Mouse (Mus musculus) hindbrain, embryonic 12.5 days (tissue): ENCODE data around the gene Sqstm1. TPM values are rescaled to one million over a fixed set of nuclear protein-coding genes. Genes with fewer than 3 reads are reported as not detected.

Source experiments
- ATAC-seq: fragments of 200-750 bp; cut with Nextera tagmentation; 2 replicates; pipeline ENCODE4 v1.8.0; 2017; ENCODE audit warnings: moderate TSS enrichment; ENCODE audit not compliant: low FRiP score
- H3K27ac ChIP-seq: fragments of 300-500 bp; sonication (generic); 2 replicates; pipeline ENCODE4 v1.5.1; 2016; ENCODE audit warnings: mild to moderate bottlenecking
- H3K27me3 ChIP-seq: fragments of 300-500 bp; sonication (generic); 2 replicates; pipeline ENCODE4 v1.6.1; 2016; ENCODE audit warnings: mild to moderate bottlenecking
- H3K36me3 ChIP-seq: fragments of 300-500 bp; sonication (generic); 2 replicates; pipeline ENCODE4 v1.6.1; 2016; ENCODE audit warnings: mild to moderate bottlenecking
- H3K4me1 ChIP-seq: fragments of 300-500 bp; sonication (generic); 2 replicates; pipeline ENCODE4 v1.6.1; 2016
- H3K4me2 ChIP-seq: fragments of 300-500 bp; sonication (generic); replicated peaks from 2 replicates; pipeline ENCODE4 v1.6.1; 2016; ENCODE audit warnings: mild to moderate bottlenecking
- H3K4me3 ChIP-seq: fragments of 300-500 bp; sonication (generic); 2 replicates; pipeline ENCODE4 v1.5.1; 2016; ENCODE audit warnings: mild to moderate bottlenecking
- H3K9ac ChIP-seq: fragments of 300-500 bp; sonication (generic); 2 replicates; pipeline ENCODE4 v1.6.1; 2016; ENCODE audit warnings: mild to moderate bottlenecking, moderate library complexity
- H3K9me3 ChIP-seq: fragments of 300-500 bp; sonication (generic); replicated peaks from 2 replicates; pipeline ENCODE4 v1.6.1; 2016; ENCODE audit warnings: mild to moderate bottlenecking
- WGBS: fragments of 180-500 bp; shearing (Covaris S2); methylation state at CpG from one replicate; pipeline ENCODE4 v1.1.7; 2016; 5-methylcytosine and 5-hydroxymethylcytosine counted together
- polyA plus RNA-seq: library from polyadenylated mRNA; unstranded; fragments of >200 nt; fragmentation: Nextera tagmentation; extraction: Ambion mirVana; gene quantifications from 2 replicates; pipeline ENCODE4 v1.2.1, GENCODE M21; 2016

Sqstm1 gene
- polyA plus RNA-seq, 1 experiment from 2014 or later = 231 TPM

DNA sequence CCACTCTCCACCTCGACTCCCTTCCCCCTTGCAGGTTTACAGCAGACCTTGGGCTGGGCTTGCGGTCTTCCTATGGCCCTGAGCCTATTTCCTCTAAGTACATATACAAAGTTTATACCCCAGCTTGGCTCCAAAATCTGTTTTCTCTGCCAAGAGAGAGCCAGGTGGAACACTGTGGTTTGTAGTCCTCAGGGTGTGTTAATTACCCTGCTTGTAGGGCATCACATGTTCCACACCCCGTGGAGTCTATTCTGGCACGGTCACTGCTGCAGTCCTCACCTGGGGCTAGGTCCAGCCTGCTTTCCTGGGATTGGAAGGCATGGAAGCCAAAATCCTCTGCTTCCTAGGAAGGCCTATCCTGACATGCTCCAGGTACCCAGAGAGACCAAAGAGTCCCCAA, 17.1 kb upstream of the Sqstm1 start:
- Histone ChIP-seq H3K4me3 (no peak overlapping the region), H3K27me3 (peaks cover 14% of the 10 kb centered on the region), H3K4me2 (no peak overlapping the region), H3K9ac (no peak overlapping the region), H3K9me3 (no peaks in the 10 kb centered on the region), H3K4me1 (peaks cover 56% of the 10 kb centered on the region), H3K27ac (no peak overlapping the region), H3K36me3 (peaks cover 10% of the 10 kb centered on the region)
- WGBS = 88% methylated on average over 4 of the region's 4 CpGs
- no peak for ATAC-seq

DNA sequence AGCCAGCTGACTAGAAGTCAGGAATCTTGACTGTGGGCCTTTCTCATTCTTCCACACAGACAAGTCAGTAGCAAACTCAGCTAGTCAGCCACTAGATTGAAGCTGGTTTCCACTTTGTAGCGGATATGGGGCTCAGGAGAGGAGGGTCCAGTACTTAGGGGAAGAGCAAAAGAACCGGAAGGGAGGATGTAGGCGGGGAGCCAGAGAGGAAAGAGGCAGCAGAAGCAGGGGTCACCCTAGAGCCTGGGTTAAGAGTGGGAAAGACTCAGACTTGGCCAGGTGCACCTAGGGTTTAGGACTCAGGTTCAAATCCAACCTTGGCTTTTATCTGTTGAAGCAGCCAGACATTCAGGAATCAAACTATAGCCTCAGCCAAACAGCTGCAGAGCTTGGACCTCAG, 16.6 kb upstream of the Sqstm1 start:
- Histone ChIP-seq H3K27ac (no peak overlapping the region), H3K36me3 (peaks cover 4% of the 10 kb centered on the region), H3K4me2 (peak overlapping the region; percentile 84; the same call in 1 of the 2 replicates), H3K27me3 (peaks cover 14% of the 10 kb centered on the region), H3K4me3 (no peak overlapping the region), H3K9ac (0 out of 2 replicates have a peak overlapping the region, but pooled peaks have one; percentile 99), H3K4me1 (peaks cover 56% of the 10 kb centered on the region), H3K9me3 (no peaks in the 10 kb centered on the region)
- 80% methylated on average over 3 of the region's 3 CpGs for WGBS
- ATAC-seq = no peak

DNA sequence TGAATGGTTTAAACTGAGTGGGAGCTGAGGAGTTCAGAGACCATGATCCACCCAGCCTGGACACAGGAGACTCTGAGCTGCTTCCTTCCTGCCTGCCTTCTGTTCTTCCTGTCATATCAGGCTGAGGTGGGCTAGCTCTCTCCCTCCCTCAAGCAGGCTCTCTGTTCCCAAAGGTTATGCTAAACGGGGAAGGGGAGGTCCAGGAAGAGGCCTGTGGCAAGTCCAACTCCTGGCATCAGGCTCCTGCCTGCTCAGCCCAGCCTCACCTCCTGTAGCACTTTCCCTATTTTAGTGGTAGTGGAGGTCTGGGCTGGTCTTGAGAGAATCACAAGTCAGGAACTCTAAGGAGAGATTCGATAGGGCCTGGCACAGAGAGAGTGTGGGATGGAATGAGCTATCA, 15.8 kb upstream of the Sqstm1 start:
- H3K36me3 ChIP-seq = no peaks in the 10 kb centered on the region
- peak overlapping the region; percentile 99 for H3K9ac ChIP-seq
- peak overlapping the region; percentile 84 for H3K4me2 ChIP-seq
- peak overlapping the region; percentile 23; the same call in 1 of the 2 replicates for H3K27ac ChIP-seq
- no peak for ATAC-seq
- peaks cover 56% of the 10 kb centered on the region for H3K4me1 ChIP-seq
- H3K27me3 ChIP-seq = peaks cover 14% of the 10 kb centered on the region
- H3K9me3 ChIP-seq = no peaks in the 10 kb centered on the region
- H3K4me3 ChIP-seq = peak overlapping the region; percentile 97
- 40% methylated on average over 2 of the region's 2 CpGs for WGBS

DNA sequence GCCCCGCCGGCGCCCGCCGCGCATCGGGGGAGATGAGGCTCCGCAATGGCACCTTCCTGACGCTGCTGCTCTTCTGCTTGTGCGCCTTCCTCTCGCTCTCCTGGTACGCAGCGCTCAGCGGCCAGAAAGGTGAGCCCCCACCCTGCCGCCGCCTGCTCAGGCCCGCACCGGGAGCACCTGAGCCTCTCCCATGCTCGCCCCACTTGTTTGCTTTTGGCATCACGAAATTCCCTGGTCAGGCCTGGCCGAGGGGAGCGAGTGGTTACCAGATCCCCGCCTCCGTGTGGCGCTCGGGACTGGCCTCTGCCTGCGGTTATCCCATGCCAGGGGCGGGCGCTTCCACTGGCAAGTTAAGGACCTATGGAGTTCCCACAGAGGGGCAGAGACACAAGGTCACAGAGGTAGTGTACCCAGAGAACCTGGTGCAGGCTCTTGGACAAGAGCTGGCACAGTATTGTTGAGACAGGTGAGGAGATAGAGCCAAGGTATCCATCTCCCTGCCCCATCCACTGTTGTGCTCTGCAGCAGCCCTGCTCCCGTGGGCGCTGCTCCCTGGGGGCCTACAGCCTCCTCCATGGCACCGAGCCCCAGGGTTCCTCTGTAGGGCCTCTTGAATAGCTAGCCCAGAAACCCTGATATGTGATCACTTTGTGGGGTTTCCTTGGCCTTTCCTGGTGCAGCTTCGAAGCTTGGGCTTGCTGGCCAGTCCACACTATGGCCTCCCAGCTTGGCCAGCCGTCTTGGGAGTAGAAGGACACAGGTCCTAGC, 15.2 kb upstream of the Sqstm1 start:
- Histone ChIP-seq H3K9me3 (no peaks in the 10 kb centered on the region), H3K9ac (peak overlapping the region; percentile 99), H3K36me3 (no peaks in the 10 kb centered on the region), H3K4me2 (peak overlapping the region; percentile 84), H3K4me1 (peaks cover 53% of the 10 kb centered on the region), H3K27me3 (peaks cover 14% of the 10 kb centered on the region), H3K27ac (peak overlapping the region; percentile 94), H3K4me3 (peak overlapping the region; percentile 97)
- WGBS = 4% methylated on average over 34 of the region's 34 CpGs
- ATAC-seq = peak; percentile 33

DNA sequence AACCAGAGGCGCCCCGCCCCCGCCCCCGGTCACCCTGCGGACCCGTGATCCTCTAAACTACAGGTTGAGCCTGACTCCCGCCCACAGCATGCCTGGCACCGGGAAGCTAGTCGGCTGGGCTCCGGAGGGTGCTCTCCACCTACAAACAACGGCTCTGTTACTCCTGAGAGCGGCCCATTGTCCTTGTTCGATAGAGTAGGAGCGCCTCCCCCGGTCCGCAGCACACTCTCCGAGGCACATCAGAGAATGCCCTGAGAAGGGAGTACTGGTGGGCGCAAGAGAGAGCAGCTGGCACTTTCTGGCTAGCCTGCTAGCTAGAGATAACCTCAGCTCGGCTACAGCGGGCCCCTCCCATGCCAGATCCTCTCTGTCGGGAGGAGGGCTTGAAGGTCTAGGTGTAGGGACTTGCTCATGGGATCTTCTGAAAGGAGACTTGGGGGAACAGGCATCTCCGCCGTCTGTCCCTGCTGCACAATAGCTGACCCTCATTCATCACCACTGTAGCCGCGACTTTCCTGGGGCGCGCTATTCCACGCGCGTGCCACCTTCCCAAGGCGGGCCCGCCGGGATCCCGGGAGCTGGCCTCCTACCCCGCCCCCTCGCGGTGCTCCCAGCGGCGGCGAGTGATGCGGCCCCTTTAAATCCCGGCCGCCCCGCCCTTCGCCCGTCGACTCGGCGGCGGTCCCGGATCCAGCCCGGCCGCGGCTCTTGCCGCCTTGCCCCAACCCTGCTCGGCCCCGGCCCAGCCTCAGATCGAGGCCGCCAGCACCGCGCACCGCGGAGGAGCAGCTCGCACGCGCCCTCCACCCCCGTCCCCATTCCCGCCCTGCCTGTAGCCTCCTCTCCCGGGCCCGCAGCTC, 14.3 kb upstream of the Sqstm1 start:
- Histone ChIP-seq H3K27ac (peak overlapping the region; percentile 94), H3K9ac (peak overlapping the region; percentile 99), H3K9me3 (no peaks in the 10 kb centered on the region), H3K4me1 (peaks cover 52% of the 10 kb centered on the region), H3K36me3 (no peaks in the 10 kb centered on the region), H3K4me3 (peak overlapping the region; percentile 97), H3K4me2 (peak overlapping the region; percentile 84), H3K27me3 (peaks cover 10% of the 10 kb centered on the region)
- WGBS = under 1% methylated on average over 70 of the region's 70 CpGs
- ATAC-seq = peak; percentile 83

DNA sequence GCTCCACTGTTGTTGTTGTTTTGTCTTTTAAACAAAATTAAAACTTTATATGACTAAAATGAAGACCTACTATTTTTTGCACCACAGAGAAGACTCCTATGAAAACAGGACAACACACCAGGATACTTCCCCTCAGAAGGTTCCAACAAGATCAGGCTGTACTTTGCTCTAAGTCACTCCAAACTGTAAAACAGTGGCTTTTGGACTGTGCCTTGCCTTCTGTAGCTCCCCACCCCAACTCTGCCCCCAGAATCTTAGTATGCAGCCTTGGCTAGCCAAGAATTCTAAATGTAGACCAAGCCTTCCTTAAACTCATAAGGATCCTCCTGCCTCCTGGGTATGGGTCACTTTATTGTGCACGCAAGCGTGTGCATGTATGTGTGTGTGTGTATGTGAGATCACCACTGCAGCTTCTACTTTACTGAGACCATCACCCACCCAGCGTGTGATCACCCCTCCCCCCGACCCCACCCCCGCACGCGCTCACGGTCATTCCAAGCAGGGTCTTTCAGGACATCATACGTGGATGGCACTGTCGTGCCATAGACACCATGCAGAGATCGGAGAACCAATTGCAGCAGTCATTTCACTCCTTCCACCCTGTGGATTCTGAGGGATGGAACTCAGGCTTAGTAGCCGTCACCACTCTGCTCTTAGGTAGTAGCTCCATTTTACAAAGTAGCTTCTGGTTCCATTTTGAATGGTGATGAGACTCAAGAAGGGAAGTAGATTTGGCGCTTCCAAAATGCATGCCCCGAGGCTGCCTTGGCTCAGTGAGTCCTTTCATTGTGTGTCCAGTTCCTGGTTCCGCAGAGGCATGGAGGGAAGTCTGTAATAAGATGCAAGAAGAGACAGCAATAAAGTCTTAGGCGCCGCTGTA, 13.4 kb upstream of the Sqstm1 start:
- Histone ChIP-seq H3K4me3 (peak overlapping the region; percentile 97), H3K27me3 (peaks cover 3% of the 10 kb centered on the region; the same call in 1 of the 2 replicates), H3K36me3 (no peaks in the 10 kb centered on the region), H3K4me2 (peak overlapping the region; percentile 84), H3K4me1 (peaks cover 46% of the 10 kb centered on the region), H3K9me3 (no peaks in the 10 kb centered on the region), H3K9ac (peak overlapping the region; percentile 99), H3K27ac (peak overlapping the region; percentile 94)
- ATAC-seq = peak; percentile 7
- 7% methylated on average over 17 of the region's 17 CpGs for WGBS

DNA sequence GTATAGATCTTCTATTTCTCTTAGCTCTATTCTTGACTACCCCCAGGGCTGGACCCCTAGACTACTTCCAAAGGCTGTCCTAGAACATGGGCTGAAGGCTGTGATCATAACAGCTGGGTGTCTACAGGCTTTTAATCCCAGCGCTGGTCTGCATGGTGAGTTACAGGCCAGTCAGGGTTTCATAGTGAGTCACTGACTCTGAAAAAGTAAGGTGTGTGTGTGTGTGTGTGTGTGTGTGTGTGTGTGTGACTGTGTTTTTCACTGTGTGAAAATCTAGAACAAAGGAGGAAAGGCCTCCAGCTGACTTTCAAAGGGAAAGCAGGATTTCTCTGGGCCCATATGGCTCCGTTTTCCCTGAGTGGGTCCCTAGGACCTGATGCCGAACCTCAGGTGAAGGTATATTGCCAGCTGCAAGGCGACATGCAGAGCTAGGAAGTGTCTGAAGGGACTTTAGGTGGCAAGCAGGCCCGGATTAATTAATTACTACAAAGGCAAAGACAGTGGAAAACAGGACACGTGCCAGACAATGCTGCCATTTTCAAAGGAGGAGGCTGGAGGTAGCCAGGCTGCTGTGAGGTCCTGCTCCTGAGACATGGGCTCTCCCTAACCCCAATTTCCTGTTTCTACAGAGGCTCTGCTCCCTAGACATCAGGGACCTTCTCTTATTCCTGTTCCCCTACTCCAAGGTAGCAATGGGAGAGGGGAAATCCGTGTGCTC, 12.1 kb upstream of the Sqstm1 start:
- Histone ChIP-seq H3K27ac (no peak overlapping the region), H3K4me3 (no peak overlapping the region), H3K27me3 (no peaks in the 10 kb centered on the region), H3K36me3 (no peaks in the 10 kb centered on the region), H3K9me3 (no peaks in the 10 kb centered on the region), H3K4me1 (peaks cover 35% of the 10 kb centered on the region), H3K4me2 (peak overlapping the region; percentile 84; the same call in 1 of the 2 replicates), H3K9ac (no peak overlapping the region)
- 46% methylated on average over 7 of the region's 7 CpGs for WGBS
- no peak for ATAC-seq

DNA sequence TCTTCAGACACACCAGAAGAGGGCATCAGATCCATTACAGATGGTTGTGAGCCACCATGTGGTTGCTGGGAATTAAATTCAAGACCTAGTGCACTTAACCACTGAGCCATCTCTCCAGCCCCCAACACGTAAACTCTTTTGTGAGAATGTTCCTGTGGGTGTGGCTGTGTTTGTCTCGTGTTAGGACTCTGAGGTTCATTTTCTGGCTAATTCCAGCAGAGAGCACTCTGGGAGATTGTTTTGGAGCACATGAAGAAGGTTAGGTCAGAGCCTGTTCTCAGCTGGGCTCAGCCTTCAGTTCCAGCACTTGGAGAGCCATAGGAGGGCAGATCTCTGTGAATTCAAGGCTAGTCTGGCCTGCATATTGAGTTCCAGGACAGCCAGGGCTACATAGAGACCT, 9.2 kb upstream of the Sqstm1 start:
- Histone ChIP-seq H3K27me3 (no peaks in the 10 kb centered on the region; the same call in 1 of the 2 replicates), H3K4me2 (no peak overlapping the region), H3K36me3 (no peaks in the 10 kb centered on the region), H3K27ac (no peak overlapping the region), H3K4me1 (peaks cover 20% of the 10 kb centered on the region), H3K9ac (no peak overlapping the region), H3K4me3 (no peak overlapping the region), H3K9me3 (no peaks in the 10 kb centered on the region)
- WGBS = 54% methylated on average over 2 of the region's 2 CpGs
- ATAC-seq = no peak

DNA sequence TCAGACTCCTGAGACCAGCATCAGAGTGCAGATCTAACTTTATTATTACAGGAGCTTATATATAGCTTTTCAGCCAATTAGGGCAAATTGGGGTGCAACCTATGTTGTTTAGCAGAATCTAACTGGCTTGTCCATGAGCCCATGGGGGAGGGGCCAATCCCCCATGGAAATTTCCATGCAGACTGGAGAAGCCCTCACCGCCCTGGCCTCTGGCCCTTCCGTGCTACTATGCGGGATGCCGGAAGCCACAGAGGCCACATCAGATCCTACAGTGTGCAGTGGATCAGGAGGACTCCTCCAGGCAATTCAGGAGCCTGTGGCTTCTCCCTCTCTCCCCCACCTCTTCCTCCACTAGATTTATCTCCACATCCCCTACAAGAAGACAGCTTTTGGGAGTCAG, 7.2 kb upstream of the Sqstm1 start:
- no peak for ATAC-seq
- Histone ChIP-seq H3K27me3 (no peaks in the 10 kb centered on the region; the same call in 1 of the 2 replicates), H3K4me3 (no peak overlapping the region), H3K36me3 (no peaks in the 10 kb centered on the region), H3K9ac (no peak overlapping the region), H3K9me3 (no peaks in the 10 kb centered on the region), H3K27ac (no peak overlapping the region), H3K4me1 (peaks cover 7% of the 10 kb centered on the region), H3K4me2 (no peak overlapping the region)
- 57% methylated on average over 4 of the region's 4 CpGs for WGBS

DNA sequence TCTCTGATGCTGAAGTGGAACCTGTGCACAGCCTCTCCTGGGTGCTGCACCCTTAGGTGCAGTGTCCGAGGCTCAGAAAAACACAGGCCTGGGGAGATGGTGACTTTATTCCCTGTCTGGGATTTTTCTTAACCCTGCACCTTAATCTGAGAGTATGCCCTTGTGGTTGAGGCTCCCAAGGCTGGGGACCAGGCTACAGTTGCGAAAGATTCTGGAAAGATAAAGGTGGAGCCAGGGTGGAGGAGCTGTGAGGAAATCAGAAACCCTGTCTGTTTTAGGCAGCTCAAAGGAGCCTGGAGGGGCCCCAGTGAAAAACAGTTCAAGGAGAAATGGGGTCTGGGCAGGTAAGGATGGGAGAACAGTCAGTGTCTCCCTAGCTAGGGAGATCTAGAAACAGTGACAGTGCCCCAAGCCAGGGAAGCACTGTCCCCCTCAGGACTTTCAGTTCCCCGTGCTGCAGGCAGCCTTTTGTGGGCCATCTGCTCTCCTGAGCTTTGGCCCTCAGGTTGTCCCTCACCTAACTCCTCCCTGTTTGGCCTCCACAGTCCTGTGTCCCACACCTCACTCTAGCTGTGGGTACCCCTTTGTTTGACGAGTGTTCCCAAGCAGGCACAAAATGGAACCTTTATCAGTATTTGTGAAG, 6.2 kb upstream of the Sqstm1 start:
- no peak for ATAC-seq
- no peak overlapping the region for H3K4me3 ChIP-seq
- H3K9ac ChIP-seq = no peak overlapping the region
- H3K4me2 ChIP-seq = no peak overlapping the region
- H3K9me3 ChIP-seq = no peaks in the 10 kb centered on the region
- H3K27ac ChIP-seq = no peak overlapping the region
- WGBS = 82% methylated on average over 4 of the region's 4 CpGs
- H3K36me3 ChIP-seq = no peaks in the 10 kb centered on the region
- no peaks in the 10 kb centered on the region; the same call in 1 of the 2 replicates for H3K27me3 ChIP-seq
- peaks cover 6% of the 10 kb centered on the region; the same call in 1 of the 2 replicates for H3K4me1 ChIP-seq

DNA sequence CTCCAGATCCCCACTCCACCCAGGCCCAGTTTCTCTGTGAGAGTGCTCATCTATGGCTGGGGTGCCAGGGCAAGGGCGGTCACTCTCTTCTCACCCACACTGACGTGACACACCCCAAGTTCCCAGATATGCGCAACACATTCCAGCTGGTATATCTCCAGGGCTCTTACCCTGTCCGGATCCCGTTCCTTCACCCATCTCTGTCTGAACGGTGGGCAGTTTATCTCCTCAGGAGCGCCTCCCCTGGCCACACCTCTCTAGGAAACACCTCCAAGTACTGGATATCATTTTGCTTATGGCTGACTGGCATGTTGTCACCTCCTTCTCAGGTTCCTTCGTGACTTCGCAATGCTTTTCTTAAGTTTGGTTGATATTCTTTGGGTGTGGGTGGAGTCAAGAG, 5.0 kb upstream of the Sqstm1 start:
- ATAC-seq = no peak
- Histone ChIP-seq H3K4me3 (no peak overlapping the region), H3K9me3 (no peaks in the 10 kb centered on the region), H3K36me3 (no peaks in the 10 kb centered on the region), H3K27ac (peak overlapping the region; percentile 0; the same call in 1 of the 2 replicates), H3K4me1 (peaks cover 11% of the 10 kb centered on the region; the same call in 1 of the 2 replicates), H3K4me2 (no peak overlapping the region), H3K27me3 (no peaks in the 10 kb centered on the region; the same call in 1 of the 2 replicates), H3K9ac (no peak overlapping the region)
- 21% methylated on average over 9 of the region's 9 CpGs for WGBS
